Mouse (Mus musculus): ENCODE measurements around the gene Cubn. TPM values are rescaled to one million over a fixed set of nuclear protein-coding genes. Genes with fewer than 3 reads are reported as not detected.

Cubn gene
- polyA plus RNA-seq, 1 experiment from 2014 or later = not detected

- H3K4me3 ChIP-seq (ENCODE audit: inconsistent target) = no peak overlapping the region
- no peak overlapping the region for H3K27ac ChIP-seq
- 91% methylated on average over 13 of the region's 13 CpGs for WGBS (ENCODE audit: missing documents)
- no peaks in the 10 kb centered on the region for H3K36me3 ChIP-seq (ENCODE audit: inconsistent target)
- no peaks in the 10 kb centered on the region for H3K79me2 ChIP-seq (ENCODE audit: inconsistent target)
These were observed 39.8 kb downstream of the Cubn start for GRCm38 (mm10) chr2:13451495-13452491.

GRCm38 (mm10) chr2:13450895-13451294 lies 40.7 kb downstream of the Cubn start:
- Histone ChIP-seq H3K36me3 (ENCODE audit: inconsistent target) (no peaks in the 10 kb centered on the region), H3K4me3 (ENCODE audit: inconsistent target) (no peak overlapping the region), H3K27ac (no peak overlapping the region), H3K79me2 (ENCODE audit: inconsistent target) (no peaks in the 10 kb centered on the region)
- 98% methylated on average over 3 of the region's 3 CpGs for WGBS (ENCODE audit: missing documents)

GRCm38 (mm10) chr2:13450470-13450869 lies 41.1 kb downstream of the Cubn start:
- Histone ChIP-seq H3K36me3 (ENCODE audit: inconsistent target) (no peaks in the 10 kb centered on the region), H3K27ac (no peak overlapping the region), H3K79me2 (ENCODE audit: inconsistent target) (no peaks in the 10 kb centered on the region), H3K4me3 (ENCODE audit: inconsistent target) (no peak overlapping the region)
- WGBS (ENCODE audit: missing documents) = 100% methylated on average over 2 of the region's 2 CpGs

GRCm38 (mm10) chr2:13445156-13445555 lies 46.5 kb downstream of the Cubn start:
- Histone ChIP-seq H3K4me3 (ENCODE audit: inconsistent target) (no peak overlapping the region), H3K36me3 (ENCODE audit: inconsistent target) (no peaks in the 10 kb centered on the region), H3K27ac (no peak overlapping the region), H3K79me2 (ENCODE audit: inconsistent target) (no peaks in the 10 kb centered on the region)
- WGBS (ENCODE audit: missing documents) = 90% methylated on average over 4 of the region's 4 CpGs

GRCm38 (mm10) chr2:13438983-13439382 lies 52.6 kb downstream of the Cubn start:
- H3K36me3 ChIP-seq (ENCODE audit: inconsistent target) = no peaks in the 10 kb centered on the region
- no peak overlapping the region for H3K27ac ChIP-seq
- no peak overlapping the region for H3K4me3 ChIP-seq (ENCODE audit: inconsistent target)
- H3K79me2 ChIP-seq (ENCODE audit: inconsistent target) = no peaks in the 10 kb centered on the region
- WGBS (ENCODE audit: missing documents) = 33% methylated on average over 1 of the region's 1 CpGs

GRCm38 (mm10) chr2:13438275-13438845 lies 53.3 kb downstream of the Cubn start:
- Histone ChIP-seq H3K27ac (no peak overlapping the region), H3K4me3 (ENCODE audit: inconsistent target) (no peak overlapping the region), H3K79me2 (ENCODE audit: inconsistent target) (no peaks in the 10 kb centered on the region), H3K36me3 (ENCODE audit: inconsistent target) (no peaks in the 10 kb centered on the region)
- 95% methylated on average over 3 of the region's 3 CpGs for WGBS (ENCODE audit: missing documents)

- 69% methylated on average over 4 of the region's 4 CpGs for whole genome bisulfite sequencing (ENCODE audit: missing documents)
- Histone ChIP-seq H3K27ac (no peak overlapping the region), H3K79me2 (ENCODE audit: inconsistent target) (no peaks in the 10 kb centered on the region), H3K4me3 (ENCODE audit: inconsistent target) (no peak overlapping the region), H3K36me3 (ENCODE audit: inconsistent target) (no peaks in the 10 kb centered on the region)
These were observed 59.6 kb downstream of the Cubn start for GRCm38 (mm10) chr2:13432002-13432401.

- 94% methylated on average over 14 of the region's 14 CpGs for WGBS (ENCODE audit: missing documents)
These were observed 69.4 kb downstream of the Cubn start for GRCm38 (mm10) chr2:13421974-13422760.

GRCm38 (mm10) chr2:13416765-13417524 lies 74.7 kb downstream of the Cubn start:
- 22% methylated on average over 3 of the region's 3 CpGs for WGBS (ENCODE audit: missing documents)
- no peaks in the 10 kb centered on the region for H3K36me3 ChIP-seq (ENCODE audit: inconsistent target)

More at GRCm38 (mm10) chr2:13421974-13422760, 69.4 kb downstream of the Cubn start:
- H3K4me3 ChIP-seq (ENCODE audit: inconsistent target) = no peak overlapping the region
- no peaks in the 10 kb centered on the region for H3K36me3 ChIP-seq (ENCODE audit: inconsistent target)
- no peaks in the 10 kb centered on the region for H3K79me2 ChIP-seq (ENCODE audit: inconsistent target)
- H3K27ac ChIP-seq = no peak overlapping the region

GRCm38 (mm10) chr2:13413520-13414178 lies 78.0 kb downstream of the Cubn start:
- Histone ChIP-seq H3K36me3 (ENCODE audit: inconsistent target) (no peaks in the 10 kb centered on the region), H3K79me2 (ENCODE audit: inconsistent target) (no peaks in the 10 kb centered on the region), H3K27ac (peak overlapping the region; percentile 83), H3K4me3 (ENCODE audit: inconsistent target) (no peak overlapping the region)
- 6% methylated on average over 4 of the region's 4 CpGs for WGBS (ENCODE audit: missing documents)

More at GRCm38 (mm10) chr2:13416765-13417524, 74.7 kb downstream of the Cubn start:
- Histone ChIP-seq H3K79me2 (ENCODE audit: inconsistent target) (no peaks in the 10 kb centered on the region), H3K4me3 (ENCODE audit: inconsistent target) (no peak overlapping the region), H3K27ac (peak overlapping the region; percentile 83)

- no peaks in the 10 kb centered on the region for H3K36me3 ChIP-seq (ENCODE audit: inconsistent target)
- 18% methylated on average over 5 of the region's 5 CpGs for WGBS (ENCODE audit: missing documents)
- H3K4me3 ChIP-seq (ENCODE audit: inconsistent target) = no peak overlapping the region
- H3K79me2 ChIP-seq (ENCODE audit: inconsistent target) = no peaks in the 10 kb centered on the region
- H3K27ac ChIP-seq = peak overlapping the region; percentile 72
These were observed 81.0 kb downstream of the Cubn start for GRCm38 (mm10) chr2:13410660-13411059.

- 58% methylated on average over 2 of the region's 2 CpGs for WGBS (ENCODE audit: missing documents)
- H3K36me3 ChIP-seq (ENCODE audit: inconsistent target) = no peaks in the 10 kb centered on the region
- no peak overlapping the region for H3K4me3 ChIP-seq (ENCODE audit: inconsistent target)
- no peaks in the 10 kb centered on the region for H3K79me2 ChIP-seq (ENCODE audit: inconsistent target)
- H3K27ac ChIP-seq = peak overlapping the region; percentile 72
These were observed 81.7 kb downstream of the Cubn start for GRCm38 (mm10) chr2:13409767-13410519.

GRCm38 (mm10) chr2:13408333-13408732 lies 83.3 kb downstream of the Cubn start:
- H3K27ac ChIP-seq = peak overlapping the region; percentile 72
- WGBS (ENCODE audit: missing documents) = 91% methylated on average over 3 of the region's 3 CpGs
- H3K36me3 ChIP-seq (ENCODE audit: inconsistent target) = no peaks in the 10 kb centered on the region
- no peak overlapping the region for H3K4me3 ChIP-seq (ENCODE audit: inconsistent target)
- H3K79me2 ChIP-seq (ENCODE audit: inconsistent target) = no peaks in the 10 kb centered on the region
